Mouse (Mus musculus) layer of hippocampus, postnatal 36 days (tissue): ENCODE measurements around the gene Cblb. TPM values are rescaled to one million over a fixed set of nuclear protein-coding genes. Genes with fewer than 3 reads are reported as not detected.

Experiments used
- DNase-seq, 2 experiments: peaks; one replicate each; pipeline ENCODE4 v3.0.0; 2022
- total RNA-seq, 2 experiments: library from RNA; stranded (reverse); gene quantifications; 2 replicates each; pipeline ENCODE4 v1.2.3; 2021

The Cblb gene
- total RNA-seq, 2 experiments from 2014 or later = 39.2 to 43.4 TPM

DNA sequence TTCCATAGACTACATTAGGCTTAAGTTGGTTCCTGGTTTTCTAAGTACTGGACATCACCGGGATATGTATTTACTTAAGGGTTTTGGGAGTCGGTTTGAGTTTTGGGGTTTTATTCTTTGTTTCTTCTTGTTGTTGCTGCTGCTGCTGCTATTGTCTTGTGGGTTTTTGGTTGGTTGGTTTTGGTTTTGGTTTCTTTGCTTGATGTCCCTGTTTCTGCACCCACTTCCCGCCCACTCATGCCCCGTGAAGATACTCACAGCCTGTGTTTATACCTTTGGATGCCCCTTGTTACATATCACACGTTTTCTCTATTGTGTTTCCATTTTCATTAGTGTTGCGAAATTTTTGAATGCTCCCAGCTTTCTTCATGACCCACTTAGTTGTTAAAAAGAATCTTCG lies 169.1 kb downstream of the Cblb start:
- DNase-seq = no peak

GRCm38 (mm10) chr16:52210844-52211606 lies 180.0 kb downstream of the Cblb start:
- no peak for DNase-seq

DNA sequence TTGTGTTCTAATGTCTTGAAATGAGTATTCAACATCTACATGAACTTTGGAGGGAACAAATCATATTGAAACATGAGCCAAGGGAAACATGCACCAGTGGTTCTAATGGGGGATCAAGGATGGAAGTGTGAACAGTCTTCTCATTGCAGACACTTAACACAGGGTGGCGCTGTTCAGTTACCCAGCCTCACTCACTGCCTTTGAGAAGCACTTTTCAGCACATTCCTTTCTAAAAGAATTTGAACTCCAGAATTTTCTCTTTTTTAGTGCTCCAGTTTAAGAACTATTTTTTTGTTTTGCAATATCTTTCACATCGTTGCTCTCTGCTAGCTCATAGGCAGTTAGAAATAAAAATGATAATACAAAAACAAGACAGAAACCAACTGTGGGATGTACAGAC lies 188.0 kb downstream of the Cblb start:
- no peak for DNase-seq

DNA sequence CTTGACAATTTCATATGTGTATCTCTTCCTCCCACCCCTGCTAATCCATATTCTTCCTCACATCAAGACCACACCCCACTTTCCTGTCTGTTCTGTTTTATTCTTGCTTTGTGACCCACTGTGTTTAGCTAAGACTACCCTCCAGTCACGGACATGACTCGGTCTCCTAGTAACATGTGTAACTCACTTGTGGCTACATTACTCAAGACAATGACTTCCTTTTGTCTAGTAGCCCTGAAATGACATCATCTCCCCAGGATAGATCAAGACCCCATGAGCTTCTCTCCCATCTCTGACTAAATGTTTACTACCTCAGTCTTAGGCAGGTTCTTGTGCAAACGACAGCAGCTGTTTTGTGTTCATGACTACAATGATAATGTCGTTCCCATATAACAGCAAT lies 191.9 kb downstream of the Cblb start:
- DNase-seq = no peak

- no peak for DNase-seq
These were observed 198.4 kb downstream of the Cblb start for GRCm38 (mm10) chr16:52229446-52229845.

DNA sequence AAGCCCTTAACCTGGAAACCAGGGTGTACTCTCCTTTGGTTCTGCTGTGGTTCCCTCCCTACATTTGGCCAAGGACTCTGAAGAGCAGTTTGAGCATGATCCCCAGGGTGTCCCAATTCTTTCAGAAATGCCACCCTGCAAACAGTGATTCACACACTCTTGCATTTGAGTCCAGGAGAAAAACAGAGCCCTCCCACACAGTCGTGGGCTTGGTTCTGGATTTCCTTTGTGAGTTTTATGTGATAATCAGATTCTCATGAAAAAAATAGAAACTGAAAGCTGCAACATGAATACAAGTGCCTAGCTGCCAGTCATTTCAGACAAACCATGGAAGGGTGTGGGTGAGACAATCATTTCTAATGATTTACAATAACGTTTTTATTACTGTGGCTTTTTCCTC lies 198.9 kb downstream of the Cblb start:
- no peak for DNase-seq

- no peak for DNase-seq
These were observed 211.1 kb downstream of the Cblb start for GRCm38 (mm10) chr16:52242144-52242543.

GRCm38 (mm10) chr16:52243421-52243973 lies 212.5 kb downstream of the Cblb start:
- DNase-seq = no peak

DNA sequence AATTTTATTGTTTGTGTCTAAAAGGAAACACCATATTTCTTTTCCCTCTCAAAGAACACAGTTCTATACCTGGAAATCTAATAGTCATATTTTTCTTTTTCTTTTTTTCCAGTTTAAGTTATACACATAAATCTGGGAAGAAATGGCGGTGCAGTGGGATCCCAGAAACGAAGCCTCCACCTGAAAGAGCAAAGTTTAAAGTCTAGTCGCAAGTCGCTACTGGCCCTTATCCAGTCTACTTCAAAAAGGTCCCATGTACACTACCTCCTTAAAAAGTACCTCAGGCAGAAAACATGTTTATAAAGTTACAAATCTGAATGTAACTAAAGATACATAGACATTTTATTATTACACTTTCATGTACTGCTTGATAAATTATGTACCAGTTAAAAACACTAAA lies 219.2 kb downstream of the Cblb start:
- DNase-seq = no peak

GRCm38 (mm10) chr16:52250935-52251334 lies 219.9 kb downstream of the Cblb start:
- DNase-seq = no peak
